Mouse (Mus musculus) erythroblast, embryonic 14.5 days (primary cell): ENCODE measurements around the gene Fbxl7.

Experiments
- GATA1 ChIP-seq: IDR thresholded peaks from 2 replicates; pipeline ENCODE4 v1.6.1; 2012; ENCODE audit warnings: low read length, inconsistent platforms, mixed read lengths
- TAL1 ChIP-seq: IDR thresholded peaks from 3 replicates; pipeline ENCODE4 v1.6.1; 2012; ENCODE audit warnings: low read length, inconsistent platforms, mixed read lengths

DNA sequence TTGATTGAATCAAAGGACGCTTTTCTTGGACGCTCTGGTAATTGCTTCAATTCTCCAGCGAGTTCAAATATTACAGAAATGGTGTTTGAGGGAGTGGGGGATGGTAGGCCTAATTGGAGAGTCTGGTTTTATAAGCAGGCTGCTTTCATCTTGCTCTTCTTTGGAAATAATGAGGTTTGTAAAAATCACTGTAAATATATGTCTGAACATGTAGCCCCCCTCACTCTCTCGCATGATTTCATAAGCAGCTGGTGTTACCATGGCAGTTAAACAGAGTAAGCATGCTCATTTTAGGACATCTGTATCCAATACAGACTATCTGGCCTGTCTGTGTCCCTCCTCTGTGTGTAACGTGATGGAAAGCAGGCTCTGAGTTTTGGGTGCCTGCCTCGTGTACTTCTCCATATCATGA is 376.2 kb downstream of the Fbxl7 start:
- TF ChIP-seq TAL1 (no peak), GATA1 (no peak)
